Mouse (Mus musculus) naive thymus-derived CD4-positive, alpha-beta T cell, adult 2 months (primary cell): ENCODE measurements around the gene Traf3ip1.
A peak's percentile ranks its signal among the peaks of the same experiment; 100 is the strongest.

Experiments
- DNase-seq: peaks from one replicate; pipeline ENCODE4 v3.0.0-alpha.2; 2011; ENCODE audit warnings: low read depth

Gene Traf3ip1

GRCm38 (mm10) chr1:91533961-91534723 lies 39.7 kb downstream of the Traf3ip1 start:
- no peak for DNase-seq

- peak; percentile 10 for DNase-seq
These were observed 43.5 kb downstream of the Traf3ip1 start for GRCm38 (mm10) chr1:91537786-91538569.

GRCm38 (mm10) chr1:91538570-91538929 lies 44.1 kb downstream of the Traf3ip1 start:
- DNase-seq = peak; percentile 11

GRCm38 (mm10) chr1:91539246-91539645 lies 44.8 kb downstream of the Traf3ip1 start:
- DNase-seq = no peak

- DNase-seq = no peak
These were observed 45.3 kb downstream of the Traf3ip1 start for GRCm38 (mm10) chr1:91539704-91540270.

GRCm38 (mm10) chr1:91540271-91540826 lies 45.9 kb downstream of the Traf3ip1 start, which contains the start of gene Asb1:
Gene Asb1, plus strand, starts transcription at chr1:91540544.
- peak; percentile 93 for DNase-seq

- peak; percentile 6 for DNase-seq
These were observed 46.7 kb downstream of the Traf3ip1 start for GRCm38 (mm10) chr1:91541042-91541592.

GRCm38 (mm10) chr1:91543974-91544373 lies 49.5 kb downstream of the Traf3ip1 start:
- DNase-seq = no peak

- no peak for DNase-seq
These were observed 50.8 kb downstream of the Traf3ip1 start for GRCm38 (mm10) chr1:91545226-91545625.

GRCm38 (mm10) chr1:91547567-91547966 lies 53.1 kb downstream of the Traf3ip1 start:
- DNase-seq = no peak

- DNase-seq = no peak
These were observed 54.6 kb downstream of the Traf3ip1 start for GRCm38 (mm10) chr1:91549073-91549472.

GRCm38 (mm10) chr1:91557099-91557498 lies 62.7 kb downstream of the Traf3ip1 start:
- no peak for DNase-seq

GRCm38 (mm10) chr1:91561226-91561625 lies 66.8 kb downstream of the Traf3ip1 start:
- no peak for DNase-seq

- DNase-seq = no peak
These were observed 68.6 kb downstream of the Traf3ip1 start for GRCm38 (mm10) chr1:91562977-91563590.

- DNase-seq = no peak
These were observed 69.6 kb downstream of the Traf3ip1 start for GRCm38 (mm10) chr1:91564004-91564403.

GRCm38 (mm10) chr1:91564598-91564997 lies 70.2 kb downstream of the Traf3ip1 start:
- no peak for DNase-seq

- DNase-seq = no peak
These were observed 72.8 kb downstream of the Traf3ip1 start for GRCm38 (mm10) chr1:91567269-91567668.

- no peak for DNase-seq
These were observed 78.0 kb downstream of the Traf3ip1 start for GRCm38 (mm10) chr1:91572458-91572857.

- DNase-seq = peak; percentile 27
These were observed 79.8 kb downstream of the Traf3ip1 start for GRCm38 (mm10) chr1:91574208-91574607.

- DNase-seq = no peak
These were observed 83.6 kb downstream of the Traf3ip1 start for GRCm38 (mm10) chr1:91577883-91578517.
